Mouse (Mus musculus) brain, embryonic 14.5 days (tissue): ENCODE measurements around the gene Atp5mpl. TPM values are rescaled to one million over a fixed set of nuclear protein-coding genes. Genes with fewer than 3 reads are reported as not detected.
"Not testable (repeated sequence)": the region's sequence is repeated elsewhere in the genome, so short reads cannot be mapped to it uniquely, and the experiment has no call there.

Experiments
- DNase-seq: peaks from one replicate; pipeline ENCODE4 v3.0.0-alpha.2; 2011; ENCODE audit warnings: low read depth
- CTCF ChIP-seq: fragments of 200-500 bp; IDR thresholded peaks from 2 replicates; pipeline ENCODE4 v1.5.1; 2012; ENCODE audit warnings: inconsistent platforms, mild to moderate bottlenecking, moderate library complexity, borderline replicate concordance; ENCODE audit not compliant: insufficient read depth, insufficient read length; ENCODE audit errors: extremely low read depth
- POLR2A ChIP-seq: fragments of 200-500 bp; IDR thresholded peaks from 2 replicates; pipeline ENCODE4 v1.6.1; 2012; ENCODE audit warnings: mild to moderate bottlenecking, inconsistent platforms, borderline replicate concordance; ENCODE audit not compliant: poor library complexity, insufficient read depth, insufficient read length, severe bottlenecking; ENCODE audit errors: extremely low read depth
- polyA plus RNA-seq: library from polyadenylated mRNA; depleted of rRNA; stranded (reverse); fragments of >200 nt; gene quantifications from 2 replicates; pipeline ENCODE4 v1.2.3, GENCODE M21; 2012

The Atp5mpl gene
- polyA plus RNA-seq, 1 experiment: 206 TPM

DNA sequence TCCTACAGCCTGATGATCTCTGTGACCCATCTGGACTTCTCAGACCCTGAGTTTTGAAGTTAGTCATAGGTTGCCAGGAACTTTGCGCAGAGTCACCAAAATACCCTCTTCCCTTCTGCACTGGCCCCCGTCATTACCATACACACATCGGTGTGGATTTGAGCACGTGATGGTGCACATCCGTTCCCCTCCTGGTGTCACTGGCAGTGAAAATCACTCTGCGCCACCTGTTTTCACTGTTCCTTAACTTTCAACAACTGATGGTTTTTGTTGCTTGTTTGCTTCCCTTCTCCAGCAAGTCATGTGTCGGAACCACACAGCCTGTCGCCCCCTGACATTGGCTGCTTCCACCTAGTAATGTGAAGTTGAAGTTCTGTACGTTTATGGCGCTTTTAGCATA lies 5.7 kb upstream of the Atp5mpl start:
- DNase-seq: no peak
- TF ChIP-seq CTCF (no peak), POLR2A (no peak)

- TF ChIP-seq CTCF (no peak), POLR2A (no peak)
- no peak for DNase-seq
These were observed 4.5 kb upstream of the Atp5mpl start, which contains the start of gene Tdrd9 for GRCm38 (mm10) chr12:111971231-111971686. Gene Tdrd9, plus strand, starts transcription at chr12:111971559.

GRCm38 (mm10) chr12:111970085-111970484 lies 3.3 kb upstream of the Atp5mpl start:
- TF ChIP-seq POLR2A: no peak
- TF ChIP-seq CTCF: no peak
- no peak for DNase-seq

DNA sequence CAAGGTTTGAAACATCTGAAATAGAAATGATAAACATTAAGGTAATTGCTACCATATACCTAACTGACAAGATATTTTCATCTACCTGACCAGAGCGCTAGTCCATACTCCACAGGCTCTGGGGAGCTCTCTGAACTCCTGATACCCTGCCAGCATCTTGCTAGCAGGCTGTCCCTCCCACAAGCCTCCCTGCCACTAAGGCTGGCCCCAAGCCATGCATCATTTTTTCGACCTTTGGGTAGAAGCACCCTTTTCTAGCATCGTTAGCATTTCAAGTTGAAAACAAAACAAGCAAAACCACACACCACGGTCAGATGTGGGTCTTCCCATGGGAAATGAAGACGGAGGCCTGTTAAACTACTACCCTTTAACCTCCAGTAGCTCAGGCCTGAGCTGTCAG lies 3.4 kb downstream of the Atp5mpl start:
- no peak for TF ChIP-seq CTCF
- TF ChIP-seq POLR2A: no peak
- no peak for DNase-seq

DNA sequence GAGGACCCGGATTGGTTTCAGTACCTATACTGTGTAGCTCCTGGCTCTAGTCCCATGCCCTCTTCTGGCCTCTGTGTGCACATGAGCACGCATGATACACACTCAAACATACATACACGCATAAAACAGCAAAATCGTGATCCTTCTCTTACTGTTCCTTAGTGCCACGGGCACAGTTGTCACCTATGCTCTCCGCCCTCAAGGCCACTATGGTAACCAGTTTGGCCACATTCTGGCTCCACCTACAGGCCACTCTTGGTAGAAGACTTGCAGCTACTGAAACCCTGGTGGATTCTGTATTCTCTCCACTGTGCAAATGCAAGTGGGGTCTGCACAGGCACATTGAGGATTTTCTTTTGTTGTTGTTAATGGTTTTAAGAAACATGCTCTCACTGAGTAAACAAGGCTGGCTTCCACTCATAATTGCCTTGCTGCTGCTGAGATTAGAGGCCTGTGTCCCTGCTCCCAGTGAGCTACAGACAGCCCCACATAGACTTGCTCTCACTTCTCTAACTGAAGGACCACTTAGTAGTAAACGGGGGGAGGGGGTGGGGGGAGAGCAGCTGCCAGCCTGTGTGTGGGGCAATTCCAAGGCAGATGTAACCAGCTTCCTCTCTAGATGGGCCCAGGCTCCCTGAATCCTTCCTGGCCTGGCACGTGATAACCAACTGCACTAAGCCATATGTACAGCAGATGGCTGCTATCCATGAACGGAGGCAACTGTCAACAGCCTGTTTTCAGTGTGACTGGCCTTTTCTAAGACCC lies 8.5 kb downstream of the Atp5mpl start:
- peak; percentile 72 for DNase-seq
- TF ChIP-seq CTCF: peak; percentile 73; the same call in 1 of the 2 replicates
- TF ChIP-seq POLR2A: no peak

- no peak for TF ChIP-seq POLR2A
- TF ChIP-seq CTCF: no peak
These were observed 10.6 kb downstream of the Atp5mpl start for GRCm38 (mm10) chr12:111956173-111956572.

DNA sequence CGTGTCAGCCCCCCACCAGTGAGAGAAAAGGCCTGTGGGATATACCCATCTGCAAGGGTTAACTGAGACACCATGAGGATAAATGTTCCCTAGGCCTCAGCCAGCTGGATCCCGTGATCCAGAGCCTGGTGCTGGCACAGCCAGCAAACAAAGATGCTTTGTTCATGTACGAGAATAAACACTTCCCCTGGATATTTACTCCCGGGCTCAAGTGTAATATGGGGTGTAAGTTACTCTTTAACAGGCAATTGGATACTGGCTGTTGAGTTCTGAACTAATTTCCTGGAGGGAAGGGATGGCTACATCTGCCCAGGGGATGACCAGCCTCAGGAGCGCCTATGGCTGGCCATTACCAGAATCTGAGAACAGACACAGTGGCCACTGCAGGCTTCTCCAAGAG lies 15.1 kb downstream of the Atp5mpl start:
- TF ChIP-seq CTCF (no peak), POLR2A (no peak)
- DNase-seq: peak; percentile 22

More at GRCm38 (mm10) chr12:111956173-111956572, 10.6 kb downstream of the Atp5mpl start:
- DNase-seq: no peak

DNA sequence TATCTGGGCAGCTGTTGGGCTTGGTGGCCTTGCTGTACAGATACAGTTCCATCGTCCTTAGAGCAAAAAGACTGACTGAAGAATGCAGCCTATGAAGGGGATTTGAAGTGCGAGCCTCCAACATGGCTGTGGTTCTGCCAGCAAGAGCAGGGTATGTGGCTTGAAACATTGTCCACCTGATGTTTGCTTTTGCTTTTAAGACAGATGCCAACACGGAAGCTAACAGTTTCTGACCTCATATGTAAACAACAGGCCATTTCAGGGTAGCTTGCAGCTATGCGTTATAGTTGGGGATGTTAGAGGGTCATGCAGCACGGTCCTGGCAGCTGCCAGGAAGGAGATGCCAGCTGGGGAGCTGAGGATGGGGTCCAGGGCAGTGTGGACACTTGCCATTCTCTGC lies 16.3 kb downstream of the Atp5mpl start:
- TF ChIP-seq CTCF (no peak), POLR2A (no peak)
- DNase-seq: no peak

DNA sequence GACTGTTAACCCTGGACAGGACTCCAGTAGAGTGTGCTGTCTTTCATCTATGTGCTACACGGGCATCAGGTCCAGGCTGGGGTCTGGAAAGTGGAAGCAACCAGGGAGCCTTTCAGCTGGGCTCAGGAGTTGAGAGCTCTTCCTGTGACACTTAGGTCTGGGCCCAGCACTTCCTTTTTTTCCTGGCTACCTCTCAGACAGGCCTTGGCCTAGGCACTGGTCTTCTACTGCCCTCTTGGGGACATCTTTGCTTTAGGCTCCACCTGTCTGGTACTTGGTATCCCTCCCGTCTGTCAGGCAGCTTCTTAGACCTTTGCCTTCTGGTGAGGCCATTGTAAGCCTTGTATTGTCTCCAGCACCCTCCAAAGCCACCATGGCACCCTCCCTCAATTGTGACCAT lies 20.1 kb downstream of the Atp5mpl start:
- peak; percentile 43 for DNase-seq
- peak; percentile 56; the same call in 1 of the 2 replicates for TF ChIP-seq CTCF
- no peak for TF ChIP-seq POLR2A

DNA sequence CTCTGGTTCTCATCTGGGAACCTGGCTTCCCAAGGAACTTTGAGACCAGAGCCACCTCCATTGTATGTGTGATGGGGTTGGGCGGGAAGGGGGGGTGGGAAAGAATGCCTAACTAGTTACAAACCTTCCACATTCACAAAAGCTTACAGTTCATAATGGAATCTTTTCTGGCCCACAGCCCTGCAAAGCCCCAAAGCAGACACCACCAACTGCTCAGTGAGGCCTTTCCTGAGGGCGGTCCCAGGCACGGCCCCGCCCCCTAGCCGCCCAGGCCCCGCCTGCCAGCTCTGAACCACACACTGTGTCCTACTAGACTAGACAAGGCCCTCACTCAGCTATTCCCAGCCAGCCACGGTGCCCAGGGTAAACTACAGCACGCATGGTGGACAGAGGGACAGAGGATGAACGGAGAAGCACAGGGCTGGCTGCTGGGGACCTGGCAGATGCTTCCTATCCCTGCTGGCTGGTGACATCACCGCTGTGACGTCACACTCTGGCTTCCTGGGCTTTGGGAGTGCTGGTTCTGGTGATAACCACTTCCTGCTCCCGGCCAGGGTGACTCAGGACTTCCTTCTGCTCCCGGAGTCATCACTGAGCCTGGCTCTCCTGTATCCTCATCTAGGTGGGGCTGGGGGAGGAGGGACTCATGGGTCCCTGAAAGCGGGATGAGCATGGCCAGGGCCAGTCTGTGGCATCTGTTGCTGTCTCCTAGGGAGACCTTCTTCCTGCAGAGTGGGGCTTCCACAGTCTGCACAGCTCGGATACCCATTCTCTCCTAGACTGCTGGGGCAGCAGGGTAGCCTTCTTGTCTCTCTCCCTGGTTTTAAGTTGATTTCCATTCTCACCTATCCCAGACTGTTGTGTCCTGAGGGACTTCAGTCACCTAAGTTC lies 20.8 kb downstream of the Atp5mpl start:
- DNase-seq: peak; percentile 17

GRCm38 (mm10) chr12:111945115-111945514 lies 21.7 kb downstream of the Atp5mpl start:
- DNase-seq: no peak
- no peak for TF ChIP-seq POLR2A
- TF ChIP-seq CTCF: no peak

- not testable (repeated sequence) for DNase-seq
These were observed 22.5 kb downstream of the Atp5mpl start for GRCm38 (mm10) chr12:111944065-111944987.
